Mouse (Mus musculus): ENCODE measurements around the gene Hdac11.
A peak's percentile ranks its signal among the peaks of the same experiment; 100 is the strongest.
"Not testable (repeated sequence)": the region's sequence is repeated elsewhere in the genome, so short reads cannot be mapped to it uniquely, and the experiment has no call there.

The Hdac11 gene

GRCm38 (mm10) chr6:91201881-91202341, 45.4 kb downstream of the Hdac11 start:
- no peak for DNase-seq (ENCODE audit: low spot score in 2 of 2)

GRCm38 (mm10) chr6:91202571-91202970, 46.1 kb downstream of the Hdac11 start:
- DNase-seq (ENCODE audit: low spot score in 2 of 2), result no peak

GRCm38 (mm10) chr6:91205346-91205745, 48.9 kb downstream of the Hdac11 start:
- no peak for DNase-seq (ENCODE audit: low spot score in 2 of 2)

GRCm38 (mm10) chr6:91205791-91206190, 49.3 kb downstream of the Hdac11 start:
- no peak for DNase-seq (ENCODE audit: low spot score in 2 of 2)

- DNase-seq (ENCODE audit: low spot score in 2 of 2), result no peak
These were observed 51.0 kb downstream of the Hdac11 start for GRCm38 (mm10) chr6:91207491-91207890.

- DNase-seq (ENCODE audit: low spot score in 2 of 2), result no peak
These were observed 53.3 kb downstream of the Hdac11 start for GRCm38 (mm10) chr6:91209780-91210179.

GRCm38 (mm10) chr6:91210852-91211251, 54.4 kb downstream of the Hdac11 start:
- DNase-seq (ENCODE audit: low spot score in 2 of 2), result no peak

GRCm38 (mm10) chr6:91212155-91212554, 55.7 kb downstream of the Hdac11 start, which contains the start of gene Fbln2:
Fbln2 (plus strand) TSS chr6:91212455.
- not testable (repeated sequence) for DNase-seq (ENCODE audit: low spot score in 2 of 2)

GRCm38 (mm10) chr6:91212571-91212970, 56.1 kb downstream of the Hdac11 start:
- DNase-seq (ENCODE audit: low spot score in 2 of 2), result peak; percentile 61 to 78

- no peak for DNase-seq (ENCODE audit: low spot score in 2 of 2)
These were observed 57.1 kb downstream of the Hdac11 start for GRCm38 (mm10) chr6:91213287-91214218.

GRCm38 (mm10) chr6:91215454-91215853, 59.0 kb downstream of the Hdac11 start:
- DNase-seq (ENCODE audit: low spot score in 2 of 2), result no peak

GRCm38 (mm10) chr6:91218445-91218844, 62.0 kb downstream of the Hdac11 start:
- DNase-seq (ENCODE audit: low spot score in 2 of 2), result no peak

- no peak for DNase-seq (ENCODE audit: low spot score in 2 of 2)
These were observed 62.4 kb downstream of the Hdac11 start for GRCm38 (mm10) chr6:91218871-91219270.

GRCm38 (mm10) chr6:91220062-91220461, 63.6 kb downstream of the Hdac11 start:
- no peak for DNase-seq (ENCODE audit: low spot score in 2 of 2)

- DNase-seq (ENCODE audit: low spot score in 2 of 2), result no peak
These were observed 64.6 kb downstream of the Hdac11 start for GRCm38 (mm10) chr6:91221094-91221493.

GRCm38 (mm10) chr6:91222694-91223346, 66.4 kb downstream of the Hdac11 start:
- DNase-seq (ENCODE audit: low spot score in 2 of 2), result no peak

Data from urinary bladder, postnatal 4 days (tissue).